Mouse (Mus musculus) lung, embryonic 14.5 days (tissue): ENCODE data around the gene Ntm. TPM values are rescaled to one million over a fixed set of nuclear protein-coding genes. Genes with fewer than 3 reads are reported as not detected.

ENCODE experiments used
- ATAC-seq: fragments of 200-750 bp; cut with Nextera tagmentation; 2 replicates; pipeline ENCODE4 v1.8.0; 2017; ENCODE audit warnings: mild to moderate bottlenecking, moderate TSS enrichment, moderate library complexity; ENCODE audit not compliant: insufficient read depth
- DNase-seq: peaks from one replicate; pipeline ENCODE4 v3.0.0-alpha.2; 2015
- H3K27ac ChIP-seq: fragments of 300-500 bp; sonication (generic); 2 replicates; pipeline ENCODE4 v1.5.1; 2014; ENCODE audit warnings: low read depth, mild to moderate bottlenecking, moderate library complexity
- H3K27me3 ChIP-seq: fragments of 300-500 bp; sonication (generic); 2 replicates; pipeline ENCODE4 v1.6.1; 2014; ENCODE audit warnings: low read length, control low read depth; ENCODE audit not compliant: insufficient read depth
- H3K36me3 ChIP-seq: fragments of 300-500 bp; sonication (generic); 2 replicates; pipeline ENCODE4 v1.6.1; 2014; ENCODE audit warnings: control low read depth; ENCODE audit not compliant: insufficient read depth
- H3K4me1 ChIP-seq: fragments of 300-500 bp; sonication (generic); 2 replicates; pipeline ENCODE4 v1.6.1; 2014; ENCODE audit warnings: antibody characterized with exemption, control low read depth; ENCODE audit not compliant: insufficient read depth
- H3K4me2 ChIP-seq: fragments of 300-500 bp; sonication (generic); 2 replicates; pipeline ENCODE4 v1.6.1; 2014; ENCODE audit warnings: mild to moderate bottlenecking
- H3K4me3 ChIP-seq: fragments of 300-500 bp; sonication (generic); 2 replicates; pipeline ENCODE4 v1.5.1; 2014; ENCODE audit warnings: low read depth, low read length
- H3K9ac ChIP-seq: fragments of 300-500 bp; sonication (generic); 2 replicates; pipeline ENCODE4 v1.6.1; 2014
- H3K9me3 ChIP-seq: fragments of 300-500 bp; sonication (generic); 2 replicates; pipeline ENCODE4 v1.6.1; 2016; ENCODE audit warnings: low read depth, low read length, control low read depth
- CTCF ChIP-seq: IDR thresholded peaks from 2 replicates; pipeline ENCODE4 v1.5.1; 2016; ENCODE audit warnings: antibody characterized with exemption, low read depth
- WGBS: fragments of 180-500 bp; shearing (Covaris S2); extraction: QIAGEN DNeasy Blood & Tissue Kit; methylation state at CpG from one replicate; pipeline ENCODE4 v1.1.7; 2014; 5-methylcytosine and 5-hydroxymethylcytosine counted together
- polyA plus RNA-seq: library from polyadenylated mRNA; unstranded; fragments of >200 nt; fragmentation: Nextera tagmentation; extraction: Ambion mirVana; gene quantifications from 2 replicates; pipeline ENCODE4 v1.2.1, GENCODE M21; 2014

Ntm gene
- polyA plus RNA-seq, 1 experiment from 2014 or later = 22.1 TPM

DNA sequence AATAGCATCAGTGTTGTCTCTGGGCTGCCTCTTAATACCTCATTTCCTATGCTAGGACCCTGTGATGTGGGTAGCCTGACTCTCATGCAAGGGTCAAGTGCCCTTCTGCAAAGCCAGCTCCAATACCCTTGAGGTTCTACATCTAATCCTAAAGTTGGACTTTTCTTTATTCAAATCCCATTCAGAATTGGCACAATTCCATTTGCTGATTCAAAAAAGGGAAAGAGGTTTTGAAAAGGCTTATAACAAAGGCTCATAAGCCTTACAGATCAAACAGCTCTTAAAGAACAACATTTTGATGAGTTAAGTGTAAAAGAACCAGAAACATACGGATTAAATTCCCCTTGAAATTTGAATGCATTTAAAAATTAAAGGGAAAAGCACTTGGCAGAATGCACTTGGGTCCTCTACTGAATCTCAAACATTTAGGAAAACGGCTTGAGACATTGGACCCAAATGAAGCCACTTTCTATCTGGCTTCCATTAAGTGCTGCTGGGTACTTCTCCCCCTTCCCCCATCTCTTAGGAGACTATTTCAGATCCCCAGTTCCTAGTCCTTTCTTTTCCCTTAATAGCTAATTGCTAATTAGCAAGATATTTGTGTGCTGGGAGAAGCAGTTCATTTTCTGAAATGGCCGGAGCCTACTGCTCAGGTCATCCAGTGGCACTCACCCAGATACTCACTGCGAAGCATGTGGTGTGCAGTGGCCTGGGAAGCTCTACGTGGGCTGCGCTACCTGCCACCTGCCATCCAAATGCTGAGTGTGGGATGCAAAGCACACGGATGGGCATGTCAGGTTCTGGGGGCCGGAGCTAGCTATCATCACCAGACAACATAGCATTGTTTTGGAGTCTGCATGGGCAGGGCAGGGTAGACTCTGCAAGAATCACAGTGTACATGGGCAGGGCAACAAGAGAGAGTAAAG lies 720.2 kb downstream of the Ntm start:
- no peaks in the 10 kb centered on the region for H3K36me3 ChIP-seq
- H3K27ac ChIP-seq = no peak overlapping the region
- ATAC-seq (no peak), DNase-seq (peak; percentile 28)
- H3K4me2 ChIP-seq = no peak overlapping the region
- H3K9me3 ChIP-seq = no peaks in the 10 kb centered on the region
- no peak overlapping the region for H3K9ac ChIP-seq
- TF ChIP-seq CTCF = no peak
- no peaks in the 10 kb centered on the region for H3K27me3 ChIP-seq
- H3K4me1 ChIP-seq = no peaks in the 10 kb centered on the region
- 76% methylated on average over 8 of the region's 8 CpGs for WGBS
- no peak overlapping the region for H3K4me3 ChIP-seq

DNA sequence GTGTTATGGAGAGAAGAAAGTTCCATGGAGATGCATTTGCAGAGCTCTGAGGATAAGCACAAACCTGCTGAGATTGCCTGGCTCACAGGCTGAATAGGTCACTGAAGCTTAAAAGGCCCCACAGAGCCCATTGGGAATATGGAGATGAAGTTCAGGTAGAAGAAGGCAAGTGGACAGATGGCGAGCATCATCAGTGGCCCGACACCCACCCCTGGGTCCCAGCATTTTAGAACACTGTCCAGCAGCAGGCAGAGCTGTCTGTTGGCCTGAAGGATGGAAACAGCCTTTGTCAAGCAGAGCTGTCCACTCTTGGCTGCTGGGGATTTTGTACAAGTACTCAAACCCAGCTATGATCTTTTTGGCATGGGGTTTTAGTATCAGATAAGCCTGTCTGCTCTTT lies 722.1 kb downstream of the Ntm start:
- no peak for TF ChIP-seq CTCF
- H3K27ac ChIP-seq = no peak overlapping the region
- 95% methylated on average over 2 of the region's 2 CpGs for WGBS

DNA sequence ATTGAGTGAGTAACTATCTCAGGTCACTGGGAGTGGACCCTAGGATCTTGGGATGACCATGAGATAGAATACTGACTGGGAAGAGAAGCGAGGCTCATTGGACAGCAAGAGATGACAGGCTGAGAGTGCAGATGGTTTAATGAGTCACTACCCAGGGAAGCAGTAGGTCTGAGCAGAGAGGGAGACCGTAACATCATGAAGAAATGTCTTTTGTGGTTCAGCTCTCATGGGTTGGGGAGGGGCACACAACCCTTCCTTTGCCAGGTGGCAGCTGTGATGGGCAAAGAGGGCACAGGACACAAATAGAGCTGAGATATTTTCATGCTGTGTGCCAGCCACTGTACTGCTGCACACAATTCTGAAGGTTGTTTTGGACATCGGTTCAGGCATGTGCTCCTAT lies 724.0 kb downstream of the Ntm start:
- H3K9ac ChIP-seq = no peak overlapping the region
- WGBS = 83% methylated on average over 3 of the region's 3 CpGs

More for the DNA sequence above, 722.1 kb downstream of the Ntm start:
- Histone ChIP-seq H3K36me3 (no peaks in the 10 kb centered on the region), H3K4me3 (no peak overlapping the region), H3K27me3 (no peaks in the 10 kb centered on the region), H3K4me1 (no peaks in the 10 kb centered on the region), H3K9ac (no peak overlapping the region), H3K9me3 (no peaks in the 10 kb centered on the region), H3K4me2 (no peak overlapping the region)
- DNase-seq = no peak
- no peak for ATAC-seq

DNA sequence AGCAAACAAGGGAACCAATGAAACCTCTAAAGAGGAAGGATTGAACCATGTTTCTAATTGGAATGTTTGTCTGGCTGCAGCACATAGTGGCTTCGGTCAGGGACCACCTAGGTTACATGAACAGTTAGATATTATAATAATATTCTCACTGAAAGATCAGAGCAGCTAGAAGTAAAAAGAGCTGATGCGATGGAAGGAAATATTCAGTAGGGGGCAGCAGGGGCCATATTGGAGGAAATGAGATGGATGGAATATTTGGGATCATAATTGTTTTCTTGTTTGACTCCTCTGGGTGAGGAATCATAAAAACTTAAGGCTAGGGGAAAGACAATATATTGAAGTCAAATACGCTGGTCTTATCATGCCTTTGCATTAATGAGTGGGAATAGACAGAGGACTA lies 726.2 kb downstream of the Ntm start:
- H3K4me3 ChIP-seq = no peak overlapping the region
- no peaks in the 10 kb centered on the region for H3K27me3 ChIP-seq
- DNase-seq (peak; percentile 19), ATAC-seq (no peak)
- no peak overlapping the region for H3K4me2 ChIP-seq
- no peaks in the 10 kb centered on the region for H3K4me1 ChIP-seq
- TF ChIP-seq CTCF = peak; percentile 25
- H3K36me3 ChIP-seq = no peaks in the 10 kb centered on the region
- no peak overlapping the region for H3K27ac ChIP-seq
- WGBS = 86% methylated on average over 3 of the region's 3 CpGs
- H3K9ac ChIP-seq = no peak overlapping the region
- H3K9me3 ChIP-seq = no peaks in the 10 kb centered on the region

More for the DNA sequence above, 724.0 kb downstream of the Ntm start:
- H3K27ac ChIP-seq = no peak overlapping the region
- no peaks in the 10 kb centered on the region for H3K4me1 ChIP-seq
- no peak for TF ChIP-seq CTCF
- H3K27me3 ChIP-seq = no peaks in the 10 kb centered on the region
- H3K4me2 ChIP-seq = no peak overlapping the region
- no peak for ATAC-seq
- H3K9me3 ChIP-seq = no peaks in the 10 kb centered on the region
- DNase-seq = no peak
- no peak overlapping the region for H3K4me3 ChIP-seq
- H3K36me3 ChIP-seq = no peaks in the 10 kb centered on the region

DNA sequence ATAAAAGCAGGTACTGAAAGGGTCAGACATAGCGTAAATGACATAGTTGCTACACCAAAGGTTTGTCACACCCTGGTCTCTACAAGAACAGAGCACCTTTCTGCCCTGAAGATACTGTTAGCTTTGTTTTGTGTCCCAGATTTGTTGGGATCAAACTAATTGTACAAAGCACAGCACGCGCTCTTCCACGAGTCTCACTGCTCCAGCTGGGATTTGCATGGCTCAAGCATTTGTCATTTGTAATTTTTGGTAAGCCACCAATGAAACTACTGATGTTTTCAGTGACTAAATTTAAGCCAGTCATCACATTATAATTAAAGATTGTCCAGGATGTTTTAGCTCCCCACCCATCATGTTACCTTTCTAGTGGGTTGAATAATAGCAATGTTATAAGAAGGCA lies 735.2 kb downstream of the Ntm start:
- H3K4me3 ChIP-seq = no peak overlapping the region
- no peaks in the 10 kb centered on the region for H3K27me3 ChIP-seq
- no peaks in the 10 kb centered on the region for H3K9me3 ChIP-seq
- no peak for TF ChIP-seq CTCF
- no peak overlapping the region for H3K4me2 ChIP-seq
- ATAC-seq (no peak), DNase-seq (no peak)
- WGBS = 87% methylated on average over 4 of the region's 4 CpGs
- no peaks in the 10 kb centered on the region for H3K36me3 ChIP-seq
- H3K9ac ChIP-seq = no peak overlapping the region
- no peaks in the 10 kb centered on the region for H3K4me1 ChIP-seq
- no peak overlapping the region for H3K27ac ChIP-seq

DNA sequence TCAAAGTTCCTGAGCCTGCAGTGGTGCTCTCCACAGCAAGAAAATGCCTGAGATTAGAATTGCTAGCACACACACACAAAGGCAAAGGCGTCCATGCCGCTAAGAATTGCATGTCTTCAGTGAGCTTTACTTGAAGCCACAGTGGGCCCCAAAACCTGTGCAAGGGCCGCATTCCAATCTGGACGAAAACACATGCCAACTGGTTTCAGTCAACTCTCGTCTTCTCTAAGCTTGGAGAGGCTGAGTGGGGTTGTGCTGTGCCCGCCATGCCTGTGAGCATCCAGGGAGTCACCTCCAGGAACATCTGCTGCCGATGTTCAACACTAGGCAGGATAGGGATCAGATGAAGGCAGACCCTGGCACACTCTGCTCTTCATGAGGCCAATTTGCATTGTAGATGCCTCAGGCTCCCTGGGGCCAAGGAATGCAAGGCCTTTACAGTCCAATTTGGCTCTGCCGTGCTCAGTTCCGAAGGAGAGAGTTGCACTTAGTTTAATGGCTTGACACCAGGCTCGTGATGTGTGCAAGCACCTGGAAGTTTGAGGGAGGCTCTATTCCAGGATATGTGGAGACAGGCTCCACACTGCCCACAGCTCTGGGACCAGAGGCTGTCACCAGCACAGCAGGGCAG lies 739.9 kb downstream of the Ntm start:
- H3K4me2 ChIP-seq = no peak overlapping the region
- no peak for TF ChIP-seq CTCF
- no peak overlapping the region for H3K4me3 ChIP-seq
- H3K9me3 ChIP-seq = no peaks in the 10 kb centered on the region
- H3K27ac ChIP-seq = no peak overlapping the region
- no peak for DNase-seq
- no peaks in the 10 kb centered on the region for H3K36me3 ChIP-seq
- no peaks in the 10 kb centered on the region for H3K4me1 ChIP-seq
- ATAC-seq = no peak
- no peaks in the 10 kb centered on the region for H3K27me3 ChIP-seq
- no peak overlapping the region for H3K9ac ChIP-seq
- WGBS = 76% methylated on average over 10 of the region's 10 CpGs

DNA sequence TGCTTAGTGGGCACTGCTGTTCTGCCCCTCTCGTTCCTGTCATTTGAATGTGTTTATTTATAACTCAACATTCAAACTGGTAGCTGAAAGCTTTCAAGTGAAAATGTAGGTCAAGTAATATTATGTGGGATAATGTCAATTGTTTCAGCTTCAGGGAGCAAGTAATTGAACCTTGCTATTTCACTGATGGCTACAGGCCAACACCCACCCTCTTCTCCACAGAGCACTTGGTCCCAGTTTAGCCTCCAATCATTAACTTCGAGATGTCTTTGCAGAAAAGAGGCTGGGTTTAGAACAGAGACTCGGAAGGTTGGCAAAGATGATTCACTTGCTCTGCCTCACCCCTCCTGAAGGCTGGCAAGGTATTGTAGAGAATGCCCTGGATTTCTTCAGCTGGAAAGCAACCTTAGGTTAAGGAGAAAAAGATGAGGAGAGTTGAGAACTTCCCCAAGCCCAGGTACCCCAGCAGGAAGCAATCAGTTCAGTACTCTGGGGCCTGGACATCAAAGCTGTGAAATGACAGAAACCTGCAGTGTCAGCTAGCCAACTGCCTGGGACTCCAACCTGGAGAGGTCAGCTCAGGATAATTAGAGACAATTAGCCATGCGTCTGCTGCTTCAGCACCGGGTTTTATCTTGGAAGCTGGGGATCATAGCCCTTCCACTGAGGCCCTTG lies 741.9 kb downstream of the Ntm start:
- H3K9me3 ChIP-seq = no peaks in the 10 kb centered on the region
- H3K27ac ChIP-seq = no peak overlapping the region
- no peak overlapping the region for H3K4me3 ChIP-seq
- no peak overlapping the region for H3K4me2 ChIP-seq
- no peak for TF ChIP-seq CTCF
- DNase-seq = no peak
- no peak overlapping the region for H3K9ac ChIP-seq
- H3K27me3 ChIP-seq = no peaks in the 10 kb centered on the region
- no peaks in the 10 kb centered on the region for H3K36me3 ChIP-seq
- 32% methylated on average over 5 of the region's 5 CpGs for WGBS
- no peaks in the 10 kb centered on the region for H3K4me1 ChIP-seq
- no peak for ATAC-seq
